Mouse (Mus musculus) lung, postnatal 0 days (tissue): ENCODE measurements at regions not wholly inside any gene's neighbourhood (a gene's known extent, or its start where the extent isn't known, plus 50 kb on each side); places are given as distances from the start of the nearest gene placed in this dataset.

ENCODE experiments used
- CTCF ChIP-seq: IDR thresholded peaks from 2 replicates; pipeline ENCODE4 v1.5.1; 2016; ENCODE audit warnings: antibody characterized with exemption, mild to moderate bottlenecking
- EP300 ChIP-seq: IDR thresholded peaks from 2 replicates; pipeline ENCODE4 v1.6.1; 2016; ENCODE audit warnings: antibody characterized with exemption, mild to moderate bottlenecking, control low read depth

GRCm38 (mm10) chr16:30137812-30138211, 73.6 kb downstream of the Hes1 start:
- TF ChIP-seq CTCF = no peak
- TF ChIP-seq EP300 = no peak
